Mouse (Mus musculus) heart, postnatal 0 days (tissue): ENCODE measurements around the gene Mmp25. TPM values are rescaled to one million over a fixed set of nuclear protein-coding genes. Genes with fewer than 3 reads are reported as not detected.

Experiments
- ATAC-seq: fragments of 200-750 bp; cut with Nextera tagmentation; 2 replicates; pipeline ENCODE4 v1.8.0; 2017; ENCODE audit warnings: low read depth, moderate number of reproducible peaks, moderate library complexity; ENCODE audit not compliant: insufficient read depth
- DNase-seq: peaks from one replicate; pipeline ENCODE4 v3.0.0-alpha.2; 2016; ENCODE audit warnings: low spot score
- H3K27ac ChIP-seq: fragments of 300-500 bp; sonication (generic); 2 replicates; pipeline ENCODE4 v1.5.1; 2014; ENCODE audit warnings: low read depth, mild to moderate bottlenecking
- H3K27me3 ChIP-seq: fragments of 300-500 bp; sonication (generic); 2 replicates; pipeline ENCODE4 v1.6.1; 2014; ENCODE audit warnings: low read length, mixed read lengths; ENCODE audit not compliant: control insufficient read depth, insufficient read depth
- H3K36me3 ChIP-seq: fragments of 300-500 bp; sonication (generic); replicated peaks from 2 replicates; pipeline ENCODE4 v1.6.1; 2014; ENCODE audit warnings: low read length, mixed read lengths; ENCODE audit not compliant: control insufficient read depth, insufficient read depth
- H3K4me1 ChIP-seq: fragments of 300-500 bp; sonication (generic); 2 replicates; pipeline ENCODE4 v1.6.1; 2014; ENCODE audit warnings: antibody characterized with exemption; ENCODE audit not compliant: control insufficient read depth, insufficient read depth
- H3K4me2 ChIP-seq: fragments of 300-500 bp; sonication (generic); 2 replicates; pipeline ENCODE4 v1.6.1; 2014; ENCODE audit warnings: low read depth, mild to moderate bottlenecking, low read length, moderate library complexity
- H3K4me3 ChIP-seq: fragments of 300-500 bp; sonication (generic); 2 replicates; pipeline ENCODE4 v1.5.1; 2014; ENCODE audit warnings: low read depth, low read length
- H3K9ac ChIP-seq: fragments of 300-500 bp; sonication (generic); replicated peaks from 2 replicates; pipeline ENCODE4 v1.6.1; 2014; ENCODE audit warnings: low read depth, low read length, mixed read lengths
- H3K9me3 ChIP-seq: fragments of 300-500 bp; sonication (generic); replicated peaks from 2 replicates; pipeline ENCODE4 v1.6.1; 2016; ENCODE audit warnings: low read length; ENCODE audit not compliant: control insufficient read depth
- CTCF ChIP-seq: IDR thresholded peaks from 2 replicates; pipeline ENCODE4 v1.5.1; 2016; ENCODE audit warnings: antibody characterized with exemption, control low read depth, low read depth
- EP300 ChIP-seq: IDR thresholded peaks from 2 replicates; pipeline ENCODE4 v1.6.1; 2016; ENCODE audit warnings: antibody characterized with exemption, low read depth
- WGBS: fragments of 180-500 bp; shearing (Covaris S2); extraction: QIAGEN DNeasy Blood & Tissue Kit; methylation state at CpG from one replicate; pipeline ENCODE4 v1.1.7; 2014; 5-methylcytosine and 5-hydroxymethylcytosine counted together
- polyA plus RNA-seq: library from polyadenylated mRNA; unstranded; fragments of >200 nt; fragmentation: Nextera tagmentation; extraction: Ambion mirVana; gene quantifications from 2 replicates; pipeline ENCODE4 v1.2.1, GENCODE M21; 2015
- total RNA-seq: library from RNA; depleted of rRNA; stranded (reverse); fragments of >200 nt; gene quantifications from 2 replicates; pipeline ENCODE4 v1.2.3, GENCODE M21; 2014; ENCODE audit warnings: low replicate concordance

Mmp25 gene
- total and polyA plus RNA-seq, 2 experiments from 2014 or later: 0.25 to 0.88 TPM

DNA sequence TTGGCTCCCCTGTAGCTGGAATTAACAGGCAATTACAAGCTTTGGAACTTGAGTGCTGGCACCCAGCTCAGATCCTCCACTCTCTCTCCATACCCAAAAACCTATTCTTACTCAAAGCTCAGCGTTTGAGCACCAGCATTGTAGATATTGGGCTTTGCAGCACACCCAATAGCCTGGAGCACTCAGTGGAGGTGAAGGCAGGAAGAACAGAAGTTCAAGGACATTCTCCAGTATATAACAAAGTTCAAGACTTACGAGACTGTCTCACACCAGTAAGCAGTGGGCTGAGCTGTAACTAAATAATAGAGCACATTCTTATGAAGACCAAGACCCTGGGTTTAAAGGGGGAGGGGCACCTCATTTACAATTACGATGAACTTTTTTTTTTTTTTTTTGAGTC lies 27.7 kb upstream of the Mmp25 start:
- ATAC-seq: no peak
- peak overlapping the region; percentile 80 for H3K4me2 ChIP-seq
- no peaks in the 10 kb centered on the region for H3K27me3 ChIP-seq
- no peaks in the 10 kb centered on the region for H3K9me3 ChIP-seq
- H3K4me1 ChIP-seq: peaks cover 24% of the 10 kb centered on the region; the same call in 1 of the 2 replicates
- H3K9ac ChIP-seq: no peak overlapping the region
- H3K27ac ChIP-seq: no peak overlapping the region
- H3K36me3 ChIP-seq: peaks cover 32% of the 10 kb centered on the region
- WGBS: 56% methylated on average over 3 of the region's 3 CpGs
- peak overlapping the region; percentile 69 for H3K4me3 ChIP-seq
- DNase-seq: no peak
- TF ChIP-seq CTCF (no peak), EP300 (no peak)

DNA sequence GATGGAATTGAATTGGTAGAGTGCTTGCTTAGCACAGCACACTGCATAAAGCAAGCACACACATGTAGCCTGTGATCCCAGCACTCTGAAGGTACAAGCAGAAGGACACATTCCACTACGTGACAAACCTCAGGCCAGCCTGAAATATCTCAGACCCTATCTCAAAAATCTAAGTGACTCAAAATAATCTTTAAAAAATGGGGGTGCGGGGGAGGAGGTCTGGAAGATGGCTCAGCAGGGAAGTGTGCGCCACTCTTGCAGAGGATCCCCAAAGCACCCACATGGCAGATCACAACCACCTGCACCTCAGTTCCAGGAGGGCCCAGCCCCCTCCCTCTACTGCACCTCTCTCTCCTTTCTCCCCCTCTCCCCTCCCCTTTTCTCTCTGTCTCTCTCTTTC lies 26.4 kb upstream of the Mmp25 start:
- no peaks in the 10 kb centered on the region for H3K27me3 ChIP-seq
- H3K9ac ChIP-seq: no peak overlapping the region
- H3K4me2 ChIP-seq: no peak overlapping the region
- no peak for TF ChIP-seq EP300
- no peak for TF ChIP-seq CTCF
- no peaks in the 10 kb centered on the region for H3K9me3 ChIP-seq
- H3K4me3 ChIP-seq: no peak overlapping the region
- DNase-seq: no peak
- no peak overlapping the region for H3K27ac ChIP-seq
- peaks cover 24% of the 10 kb centered on the region; the same call in 1 of the 2 replicates for H3K4me1 ChIP-seq
- ATAC-seq: no peak
- H3K36me3 ChIP-seq: peaks cover 45% of the 10 kb centered on the region
- 87% methylated on average over 3 of the region's 3 CpGs for WGBS

DNA sequence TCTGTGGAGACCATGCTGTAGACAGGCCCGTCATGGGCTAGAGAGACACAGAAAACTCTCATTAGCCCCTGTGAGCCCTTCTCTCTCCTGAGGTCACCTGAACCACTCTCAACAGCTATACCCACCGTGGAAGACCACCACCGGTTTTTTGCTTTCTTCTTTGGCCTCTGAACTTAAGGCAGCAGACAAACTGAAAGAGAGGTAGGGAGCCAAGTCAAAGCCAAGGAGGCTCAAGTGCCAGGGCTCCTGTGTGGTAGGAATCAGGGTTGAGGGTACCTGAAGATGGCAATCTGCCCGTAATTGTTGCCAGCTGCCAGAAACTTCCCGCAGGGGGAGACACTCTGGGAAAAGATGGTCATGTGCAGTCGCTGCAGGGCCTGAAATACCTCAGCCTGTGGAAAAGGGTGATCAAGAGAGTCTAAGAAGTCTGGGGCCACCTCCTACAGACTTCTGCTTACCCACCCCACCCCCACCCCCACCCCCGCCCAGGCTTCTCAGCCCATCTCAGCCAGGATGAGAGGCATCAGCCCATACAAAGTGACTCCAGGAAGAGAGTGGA lies 25.5 kb upstream of the Mmp25 start:
- no peak overlapping the region for H3K4me3 ChIP-seq
- H3K36me3 ChIP-seq: peaks cover 51% of the 10 kb centered on the region
- H3K9me3 ChIP-seq: no peaks in the 10 kb centered on the region
- ATAC-seq (no peak), DNase-seq (no peak)
- no peak overlapping the region for H3K4me2 ChIP-seq
- H3K27ac ChIP-seq: no peak overlapping the region
- TF ChIP-seq CTCF: no peak
- no peak for TF ChIP-seq EP300
- H3K9ac ChIP-seq: no peak overlapping the region
- 89% methylated on average over 7 of the region's 7 CpGs for WGBS
- peaks cover 17% of the 10 kb centered on the region; the same call in 1 of the 2 replicates for H3K4me1 ChIP-seq
- no peaks in the 10 kb centered on the region for H3K27me3 ChIP-seq

DNA sequence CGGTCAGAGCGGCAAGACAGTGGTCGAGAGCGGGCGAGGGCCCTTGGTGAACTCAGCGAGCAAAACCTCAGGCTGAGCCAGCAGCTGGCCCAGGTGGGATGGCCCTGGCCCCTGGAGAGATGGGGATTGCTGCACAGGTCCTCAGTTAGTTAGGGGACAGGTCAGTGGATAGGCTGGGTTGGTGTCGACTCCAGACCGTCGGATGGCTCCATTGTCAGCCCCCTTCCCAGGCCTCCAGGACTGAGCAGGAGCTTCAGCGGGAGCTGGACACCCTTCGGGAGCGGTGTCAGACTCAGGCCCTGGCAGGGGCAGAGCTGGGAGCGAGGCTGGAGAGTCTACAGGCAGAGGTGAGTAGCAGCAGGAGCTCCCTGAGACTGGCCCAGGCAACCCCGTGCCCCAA lies 20.4 kb upstream of the Mmp25 start:
- ATAC-seq: no peak

GRCm38 (mm10) chr17:23664556-23665021 lies 19.5 kb upstream of the Mmp25 start:
- ATAC-seq: no peak
- 25% methylated on average over 5 of the region's 5 CpGs for WGBS
- Histone ChIP-seq H3K27me3 (peaks cover 33% of the 10 kb centered on the region), H3K9me3 (no peaks in the 10 kb centered on the region), H3K9ac (no peak overlapping the region), H3K4me1 (no peaks in the 10 kb centered on the region), H3K36me3 (peaks cover 36% of the 10 kb centered on the region), H3K4me3 (no peak overlapping the region), H3K4me2 (no peak overlapping the region), H3K27ac (no peak overlapping the region)
- peak; percentile 45 for DNase-seq
- TF ChIP-seq EP300: no peak
- peak; percentile 68 for TF ChIP-seq CTCF

More for the DNA sequence above, 20.4 kb upstream of the Mmp25 start:
- Histone ChIP-seq H3K4me1 (no peaks in the 10 kb centered on the region), H3K27ac (no peak overlapping the region), H3K36me3 (peaks cover 45% of the 10 kb centered on the region), H3K27me3 (peaks cover 23% of the 10 kb centered on the region), H3K9ac (no peak overlapping the region), H3K9me3 (no peaks in the 10 kb centered on the region), H3K4me3 (no peak overlapping the region), H3K4me2 (no peak overlapping the region)
- TF ChIP-seq EP300 (no peak), CTCF (no peak)
- DNase-seq: no peak
- WGBS: 80% methylated on average over 14 of the region's 14 CpGs

GRCm38 (mm10) chr17:23661526-23661925 lies 16.4 kb upstream of the Mmp25 start:
- no peak for DNase-seq
- H3K4me2 ChIP-seq: no peak overlapping the region

More at GRCm38 (mm10) chr17:23661526-23661925, 16.4 kb upstream of the Mmp25 start:
- Histone ChIP-seq H3K9me3 (no peaks in the 10 kb centered on the region), H3K27me3 (peaks cover 37% of the 10 kb centered on the region), H3K36me3 (peaks cover 7% of the 10 kb centered on the region; the same call in 1 of the 2 replicates), H3K4me1 (no peaks in the 10 kb centered on the region), H3K27ac (no peak overlapping the region), H3K9ac (no peak overlapping the region), H3K4me3 (no peak overlapping the region)
- no peak for ATAC-seq
- TF ChIP-seq EP300: no peak
- peak; percentile 27; the same call in 1 of the 2 replicates for TF ChIP-seq CTCF
- WGBS: 2% methylated on average over 9 of the region's 9 CpGs
